Mouse (Mus musculus): ENCODE data around the gene Nfe2l2. TPM values are rescaled to one million over a fixed set of nuclear protein-coding genes. Genes with fewer than 3 reads are reported as not detected.
"Not testable (repeated sequence)": the region's sequence is repeated elsewhere in the genome, so short reads cannot be mapped to it uniquely, and the experiment has no call there.

The Nfe2l2 gene
- polyA plus RNA-seq, 1 experiment = 57.4 TPM

DNA sequence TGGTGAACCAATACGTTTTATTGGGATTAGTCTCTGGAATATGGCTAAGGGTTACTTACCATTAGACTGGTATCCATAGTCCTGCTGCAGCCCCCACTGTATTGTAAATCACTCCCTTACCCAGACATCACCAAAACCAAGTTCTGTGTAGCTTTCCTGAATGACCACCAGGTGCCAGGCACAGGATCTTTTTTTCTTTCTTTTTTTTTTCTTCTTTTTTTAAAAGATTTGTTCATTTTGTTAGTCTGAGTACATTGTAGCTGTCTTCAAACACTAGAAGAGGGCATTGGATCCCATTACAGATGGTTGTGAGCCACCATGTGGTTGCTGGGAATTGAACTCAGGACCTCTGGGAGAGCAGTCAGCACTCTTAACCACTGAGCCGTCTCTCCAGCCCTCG lies 8.6 kb upstream of the Nfe2l2 start:
- DNase-seq (ENCODE audit: low read depth) = no peak

DNA sequence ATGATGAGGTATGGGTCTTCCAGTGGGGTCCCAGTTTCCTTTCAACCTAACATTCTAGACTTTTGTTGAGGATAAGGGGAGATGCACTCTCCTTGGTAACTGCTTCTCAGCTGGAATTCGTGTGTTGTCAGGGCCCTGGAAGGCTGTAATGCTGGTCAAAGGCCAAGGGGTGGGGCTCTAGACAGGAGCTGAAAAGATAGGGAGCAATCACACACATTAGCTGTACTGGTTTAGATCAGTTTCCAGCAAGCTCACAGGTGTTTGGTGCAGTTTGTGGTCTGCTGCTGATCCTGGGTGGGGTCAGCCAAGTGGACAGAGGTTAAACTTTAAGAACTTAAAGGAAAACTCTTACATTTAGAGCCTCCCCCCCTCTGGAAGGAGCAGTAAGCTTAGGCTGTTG lies 3.0 kb upstream of the Nfe2l2 start:
- no peak for DNase-seq (ENCODE audit: low read depth)

DNA sequence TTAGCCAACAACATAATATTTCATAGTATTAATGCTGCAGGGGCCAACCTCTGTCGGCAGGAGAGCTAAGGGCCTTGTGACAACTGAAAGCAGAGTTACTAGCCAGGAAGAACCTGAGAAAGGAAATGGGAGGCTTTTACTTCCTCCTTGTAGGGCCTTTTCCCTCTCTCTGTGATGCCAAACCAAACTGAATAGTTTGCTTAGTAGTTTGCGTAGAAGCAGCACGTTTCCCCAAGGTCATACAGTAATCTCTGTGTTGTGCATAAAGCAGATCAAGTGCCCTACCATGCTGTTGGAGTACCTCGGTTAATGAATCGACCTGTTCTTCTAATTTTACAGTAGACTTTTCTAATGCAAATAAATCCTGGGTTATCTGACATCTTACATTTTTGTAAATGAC lies 2.0 kb upstream of the Nfe2l2 start:
- no peak for DNase-seq (ENCODE audit: low read depth)

DNA sequence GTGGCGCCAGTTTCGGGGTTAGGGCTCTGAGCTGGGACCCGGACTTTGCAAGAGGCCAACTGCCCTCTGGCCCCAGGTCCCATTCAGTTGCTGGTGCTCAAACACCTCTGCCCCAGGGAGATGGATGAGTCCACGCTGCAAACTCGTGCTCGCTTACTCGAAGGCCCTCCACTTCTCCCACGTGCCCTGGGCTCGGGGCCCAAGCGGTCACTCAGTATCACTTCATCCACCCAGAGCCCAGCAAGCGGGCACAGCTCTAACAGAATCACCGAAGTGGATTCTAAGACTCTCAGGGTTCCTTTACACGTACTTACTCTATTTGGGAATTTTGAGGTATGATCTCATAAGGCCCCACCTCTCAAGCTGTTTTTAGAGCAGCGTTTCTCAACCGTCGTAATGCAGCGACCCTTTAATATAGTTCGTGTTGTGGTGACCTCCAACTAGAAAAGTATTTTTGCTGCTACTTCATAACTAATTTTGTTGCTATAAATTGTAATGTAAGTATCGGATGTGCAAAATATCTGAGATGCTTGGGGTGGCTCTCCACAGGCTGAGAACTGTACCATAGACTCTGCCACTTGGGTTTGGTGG lies 816 bp upstream of the Nfe2l2 start:
- no peak for DNase-seq (ENCODE audit: low read depth)

DNA sequence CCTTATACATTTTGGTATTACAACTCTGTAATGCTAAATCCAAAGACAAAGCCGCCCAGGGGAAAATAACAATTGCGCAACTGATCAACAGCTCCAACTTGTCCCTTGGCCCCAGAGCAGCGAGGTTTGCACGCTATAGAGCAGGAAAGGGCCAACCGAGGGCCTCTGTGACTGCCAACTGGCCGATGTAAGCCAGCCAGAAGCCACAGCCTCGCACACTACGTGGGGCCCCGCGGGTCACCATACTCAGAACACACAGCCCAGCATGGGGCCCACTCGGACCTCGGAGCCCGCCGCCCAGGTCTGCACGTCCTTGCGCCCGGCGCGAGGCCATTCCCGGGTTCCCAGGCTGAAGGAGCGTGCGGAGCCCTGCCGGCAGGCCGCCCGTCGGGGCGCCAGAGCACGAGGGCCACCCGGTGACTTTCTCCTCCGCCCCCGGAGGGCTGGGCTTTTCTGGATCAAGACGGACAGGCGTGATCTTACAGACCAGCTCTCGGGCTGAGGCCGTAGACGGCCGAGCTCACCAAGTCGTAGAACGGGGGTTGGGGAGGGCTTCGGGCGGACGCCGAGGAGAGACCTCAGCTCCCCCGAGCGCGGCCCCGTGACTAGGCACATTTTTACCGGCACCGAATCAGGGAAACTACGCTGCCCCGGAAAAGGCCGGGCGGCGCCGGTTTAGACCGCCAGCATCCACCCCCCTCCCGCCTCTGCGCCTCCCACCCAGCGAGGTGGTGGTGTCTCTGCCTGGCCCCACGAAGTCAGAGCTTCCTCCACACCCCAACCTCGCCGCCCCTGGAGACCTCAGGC lies 863 bp downstream of the Nfe2l2 start:
- peak; percentile 96 for DNase-seq (ENCODE audit: low read depth)

DNA sequence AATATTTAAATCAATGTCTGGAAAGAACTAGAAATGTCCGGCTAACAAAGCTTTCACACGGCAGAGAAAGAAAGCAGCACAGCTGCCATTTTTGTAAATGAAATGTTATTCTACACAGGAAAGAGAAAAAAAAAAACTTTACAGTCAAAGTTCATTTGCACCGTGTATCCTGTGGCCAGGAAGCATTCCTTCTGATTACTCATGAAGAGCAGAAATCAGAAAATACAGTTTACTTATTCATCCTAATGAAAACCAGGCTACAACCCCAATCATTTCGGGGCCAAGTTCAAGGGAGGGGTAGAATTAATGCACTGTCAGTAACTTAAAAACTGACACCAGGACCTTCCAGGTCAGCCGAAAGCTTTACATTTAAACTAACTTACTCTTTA lies 1.9 kb downstream of the Nfe2l2 start:
- no peak for DNase-seq (ENCODE audit: low read depth)

DNA sequence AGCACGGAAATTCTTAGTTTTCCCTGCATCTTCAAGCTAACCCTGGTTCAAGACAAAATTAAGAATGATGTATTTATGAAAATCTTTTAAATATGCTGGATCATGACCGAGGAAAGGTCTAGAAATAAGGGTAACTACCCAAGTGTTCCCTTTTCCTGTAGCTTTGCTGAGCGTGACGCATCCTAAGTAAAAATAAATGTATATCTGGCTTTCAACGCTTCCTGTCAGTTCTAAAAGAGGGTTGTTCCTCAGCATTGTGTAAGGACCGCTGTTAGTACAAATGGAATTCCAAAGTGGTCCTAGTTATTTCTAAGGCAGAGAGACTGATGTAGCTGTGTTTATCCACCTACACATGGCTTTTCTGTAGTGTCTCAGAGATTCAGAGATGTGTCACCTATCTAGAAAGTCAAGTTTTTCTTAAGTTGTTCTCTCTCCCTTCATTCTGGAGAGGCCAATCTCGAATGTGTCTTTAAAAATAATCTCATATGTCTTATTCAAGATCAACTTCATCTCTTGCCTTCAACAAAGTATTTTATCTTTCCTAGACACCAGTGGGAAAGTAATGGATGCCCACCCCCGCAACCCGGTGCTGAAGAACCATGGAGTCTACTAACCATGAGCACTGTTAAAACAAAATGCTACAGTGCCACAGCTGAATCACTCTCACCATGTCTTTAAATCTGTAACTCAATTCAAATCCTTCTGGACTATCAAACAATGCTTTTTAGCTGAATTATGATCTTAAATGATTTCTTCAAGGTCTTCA lies 2.4 kb downstream of the Nfe2l2 start:
- no peak for DNase-seq (ENCODE audit: low read depth)

DNA sequence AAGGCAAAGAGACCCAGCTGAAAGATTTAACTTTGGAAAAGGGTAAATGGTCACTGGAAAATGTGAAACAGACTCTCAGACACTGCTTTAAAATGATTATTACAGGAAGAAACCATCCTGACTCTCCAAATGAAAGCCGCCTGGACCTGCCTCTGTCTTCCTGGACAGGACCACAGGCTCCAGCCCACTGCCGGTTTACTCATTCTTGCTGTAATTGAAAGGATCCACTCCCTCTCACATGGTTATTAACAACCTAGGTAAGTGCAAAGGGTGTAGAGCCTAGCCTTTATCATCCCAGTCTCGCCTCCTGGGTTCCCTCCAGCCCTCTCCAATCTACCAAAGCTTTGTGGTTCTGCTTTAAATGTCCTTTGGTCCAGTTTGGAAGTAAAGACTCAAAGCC lies 3.2 kb downstream of the Nfe2l2 start:
- no peak for DNase-seq (ENCODE audit: low read depth)

DNA sequence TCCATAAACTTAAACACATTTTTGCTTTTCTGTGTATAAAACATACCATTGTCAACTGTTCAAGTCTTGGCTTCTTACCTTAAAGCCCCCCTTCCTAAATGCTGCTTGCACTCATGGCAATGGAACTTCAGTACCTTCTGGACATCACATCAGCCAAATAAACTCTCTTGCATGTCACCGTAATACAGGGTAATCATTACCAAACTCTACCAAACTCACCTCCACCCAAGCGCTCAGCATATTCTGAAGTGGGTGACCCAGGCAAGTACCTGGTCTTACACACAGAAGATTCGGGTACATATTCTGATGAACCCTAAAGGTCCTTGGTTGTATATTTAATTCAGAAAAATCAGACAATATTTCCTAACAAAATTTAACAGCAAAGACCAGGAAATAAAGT lies 3.9 kb downstream of the Nfe2l2 start:
- DNase-seq (ENCODE audit: low read depth) = no peak

DNA sequence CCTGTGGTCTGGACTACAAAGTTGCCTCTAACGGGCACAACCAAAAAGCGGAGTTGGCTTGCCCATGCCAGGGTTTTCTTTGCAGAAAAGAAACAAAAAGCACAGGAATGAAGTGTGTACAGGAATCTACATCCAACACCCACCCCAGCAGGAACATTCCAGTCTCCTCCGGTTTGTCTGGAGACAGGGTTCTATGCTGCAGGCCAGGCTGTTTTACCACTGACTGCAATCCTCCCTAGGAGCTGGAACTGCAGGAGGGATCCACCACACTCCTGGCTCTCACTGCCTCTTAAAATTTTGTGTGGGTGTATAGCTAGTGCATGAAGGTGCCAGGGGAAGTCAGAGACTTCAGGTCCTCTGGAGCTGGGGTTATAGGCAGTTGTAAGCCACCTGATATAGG lies 5.6 kb downstream of the Nfe2l2 start:
- no peak for DNase-seq (ENCODE audit: low read depth)

DNA sequence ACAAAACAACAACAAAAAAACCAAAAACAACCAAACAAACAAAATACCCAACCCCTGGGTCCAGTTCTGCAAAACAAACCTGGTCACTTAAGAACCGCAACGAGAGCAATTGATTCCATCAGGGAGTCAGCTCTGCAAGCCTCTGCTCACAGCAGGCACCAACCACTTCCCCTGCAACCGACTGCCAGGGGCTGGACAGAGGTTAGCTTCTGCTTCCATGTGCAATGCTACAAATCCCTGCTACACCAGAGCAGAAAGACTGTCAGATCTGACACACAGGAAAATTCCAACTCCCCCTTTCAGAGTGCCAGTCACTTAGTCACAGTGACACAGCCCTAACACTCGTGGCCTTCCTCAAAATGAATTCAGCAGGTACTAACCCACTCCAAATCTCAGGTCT lies 6.4 kb downstream of the Nfe2l2 start:
- DNase-seq (ENCODE audit: low read depth) = no peak

DNA sequence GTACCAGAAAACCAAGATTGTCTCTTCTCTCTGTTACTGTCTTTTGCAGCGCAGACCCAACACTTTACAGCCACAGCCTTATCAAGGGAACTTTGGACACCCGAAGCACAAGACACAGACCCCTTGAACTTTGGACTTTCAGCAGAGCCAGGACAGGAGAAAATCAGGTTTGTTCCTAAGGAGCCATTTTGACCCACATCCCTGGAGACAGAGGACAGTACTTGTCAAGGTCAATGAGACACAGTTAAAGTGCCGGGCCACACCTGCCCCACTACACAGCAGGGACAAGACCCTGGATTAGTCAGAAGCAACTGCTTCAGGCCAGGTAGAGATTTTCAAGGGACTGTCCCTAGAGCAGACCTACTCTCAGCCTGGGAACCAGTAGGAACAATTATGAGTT lies 7.2 kb downstream of the Nfe2l2 start:
- no peak for DNase-seq (ENCODE audit: low read depth)

DNA sequence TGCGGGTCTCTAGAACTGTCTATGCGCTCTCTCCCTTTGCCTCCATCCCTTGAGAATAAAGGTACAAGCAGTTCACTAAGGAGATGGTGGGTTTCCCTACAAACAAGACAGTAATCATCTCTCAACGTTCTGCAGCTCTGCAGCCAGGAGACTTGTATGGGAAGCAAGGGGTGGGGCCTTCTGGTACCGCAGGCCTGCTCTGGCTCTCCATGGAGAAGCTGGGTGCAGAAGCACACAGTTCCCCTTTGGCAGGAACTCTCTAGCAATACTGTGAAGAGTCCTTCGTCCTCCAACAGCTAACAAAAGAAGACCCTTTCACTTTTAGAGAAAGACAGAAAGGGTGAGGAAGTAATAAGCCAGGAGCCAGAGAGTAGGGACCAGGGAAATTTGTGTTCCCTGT lies 8.1 kb downstream of the Nfe2l2 start:
- no peak for DNase-seq (ENCODE audit: low read depth)

DNA sequence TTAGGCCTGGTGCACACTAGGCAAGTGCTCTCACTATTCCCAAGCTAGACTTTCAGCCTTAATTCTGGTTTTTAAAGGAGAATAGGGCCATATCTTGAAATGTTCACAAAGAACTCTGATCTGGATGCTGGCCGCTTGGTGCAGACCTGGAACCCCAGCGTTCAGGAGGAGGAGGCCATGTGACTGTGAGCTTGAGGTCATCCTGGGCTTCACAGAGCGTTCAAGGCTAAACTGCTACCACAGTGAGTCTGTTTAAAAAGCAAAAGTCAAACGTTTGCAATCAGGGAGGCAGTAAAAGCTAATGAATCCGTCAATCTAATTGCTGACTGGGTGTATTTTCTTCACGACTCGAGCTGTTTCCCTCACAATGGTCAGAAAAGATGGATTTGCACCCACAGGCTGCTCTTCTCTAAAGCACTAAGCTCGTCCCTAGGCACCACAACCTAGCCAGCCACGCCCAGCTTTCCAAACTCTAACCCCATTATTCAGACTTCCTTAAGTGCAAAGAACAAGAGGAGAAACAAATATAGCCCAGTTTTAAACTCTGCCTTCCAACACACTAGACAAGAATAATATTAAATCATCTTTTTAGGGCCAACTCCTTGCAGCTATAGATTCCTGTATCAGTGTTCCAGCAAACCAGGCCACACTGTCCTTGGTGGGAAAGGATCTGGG lies 8.6 kb downstream of the Nfe2l2 start:
- no peak for DNase-seq (ENCODE audit: low read depth)

DNA sequence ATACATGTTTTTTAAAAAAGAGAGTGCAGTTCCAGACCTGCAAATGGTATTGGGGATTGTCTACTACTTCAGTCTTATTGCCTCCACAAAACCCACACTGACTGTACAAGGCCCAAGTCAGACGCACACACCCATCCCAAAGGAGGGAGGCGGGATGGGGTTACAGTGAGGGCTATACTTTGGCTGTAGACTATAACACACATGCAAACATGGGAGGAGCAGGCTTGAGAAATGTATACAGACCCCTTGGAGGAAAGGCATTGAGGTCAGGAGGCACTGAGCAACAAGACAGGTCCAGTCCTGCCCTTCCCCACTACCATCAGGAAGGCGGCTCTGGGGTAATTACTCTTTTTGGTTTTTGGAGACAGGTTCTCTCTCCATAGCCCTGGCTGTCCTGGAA lies 9.5 kb downstream of the Nfe2l2 start:
- DNase-seq (ENCODE audit: low read depth) = not testable (repeated sequence)

DNA sequence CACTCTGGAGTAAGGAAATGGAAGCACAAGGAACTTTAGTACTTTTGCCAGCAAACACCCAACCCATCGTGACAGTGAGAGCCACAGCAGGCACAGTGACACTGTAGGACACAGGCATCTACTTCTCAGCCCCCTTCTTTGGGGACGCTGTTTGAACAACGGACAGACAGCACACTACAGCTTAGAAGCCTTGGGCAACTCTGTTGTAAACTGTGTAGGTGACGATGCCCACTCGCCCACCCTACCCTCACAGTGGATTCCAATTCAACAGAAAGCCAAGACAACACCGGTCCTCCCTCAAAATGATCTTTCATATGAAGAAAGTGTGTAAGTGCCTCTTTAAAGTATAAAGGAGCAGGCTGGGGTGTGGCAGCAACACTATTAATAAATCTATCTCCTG lies 12.1 kb downstream of the Nfe2l2 start:
- no peak for DNase-seq (ENCODE audit: low read depth)

DNA sequence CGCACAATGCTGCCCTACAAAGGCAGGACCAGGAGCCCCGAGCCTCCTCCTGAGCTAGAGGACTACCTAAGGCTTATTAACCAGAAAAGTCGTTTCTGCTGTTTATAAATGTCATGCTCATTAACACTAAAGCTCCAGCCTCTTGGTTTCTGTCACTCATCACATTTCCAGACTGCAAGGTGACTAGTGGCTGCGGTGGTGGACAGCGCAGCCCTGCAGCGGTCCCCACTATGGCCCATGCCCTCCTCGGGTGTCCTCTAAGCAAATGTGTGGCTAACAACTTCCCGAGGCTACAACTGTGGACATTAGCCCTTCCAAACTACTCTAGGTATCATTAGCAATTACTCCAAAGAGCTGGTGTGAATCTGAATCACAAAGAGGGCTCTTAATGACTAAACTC lies 13.1 kb downstream of the Nfe2l2 start:
- DNase-seq (ENCODE audit: low read depth) = no peak

DNA sequence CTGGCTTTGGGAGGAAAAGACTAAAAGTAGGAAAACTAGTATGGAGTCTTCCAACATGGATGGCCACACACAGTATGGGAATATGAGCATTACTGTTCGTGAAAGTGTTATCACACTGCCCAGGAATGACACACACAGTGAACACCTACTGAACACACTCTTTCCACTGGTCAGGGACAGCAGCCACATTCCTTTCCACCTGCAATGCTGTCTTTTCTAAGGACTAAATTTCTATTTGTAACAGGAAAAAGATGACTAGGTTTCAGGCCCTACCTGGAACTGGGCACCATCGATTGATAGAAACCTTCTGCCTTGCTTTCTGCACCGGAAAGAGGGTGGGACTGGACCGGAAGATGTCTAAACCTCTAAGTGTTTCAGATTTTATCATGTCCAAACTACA lies 13.8 kb downstream of the Nfe2l2 start:
- no peak for DNase-seq (ENCODE audit: low read depth)

DNA sequence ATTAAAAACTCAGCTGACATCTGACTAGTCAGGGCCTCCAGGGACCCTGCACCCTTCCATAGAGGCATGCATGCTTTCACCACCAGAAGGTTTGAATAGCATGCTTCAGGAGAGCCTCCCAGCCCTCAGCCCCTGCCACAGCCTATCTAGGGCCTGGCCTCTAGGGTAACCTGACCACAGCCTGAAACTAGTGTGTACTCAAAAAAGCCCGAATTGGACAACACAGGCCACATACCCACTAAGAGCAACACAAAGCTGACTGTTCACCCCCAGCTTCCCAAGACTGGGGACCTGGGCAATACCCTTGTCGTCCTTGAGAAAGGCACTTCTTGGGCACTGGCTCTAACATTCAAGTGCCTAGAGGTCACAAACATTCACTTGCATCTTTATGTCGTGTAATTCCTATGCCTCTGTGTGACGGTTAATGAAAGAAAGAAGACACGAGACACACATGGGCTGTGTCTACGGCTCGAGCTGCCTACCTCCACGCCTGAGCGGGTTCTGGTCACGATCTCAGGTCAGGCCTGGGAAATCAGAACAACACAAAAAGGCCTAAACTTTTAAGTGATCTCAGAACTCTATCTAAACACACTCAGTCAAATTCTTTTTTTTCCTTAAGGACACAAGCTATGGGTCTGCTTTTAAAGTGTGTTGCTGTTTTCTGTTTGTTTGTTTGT lies 14.8 kb downstream of the Nfe2l2 start:
- no peak for DNase-seq (ENCODE audit: low read depth)

DNA sequence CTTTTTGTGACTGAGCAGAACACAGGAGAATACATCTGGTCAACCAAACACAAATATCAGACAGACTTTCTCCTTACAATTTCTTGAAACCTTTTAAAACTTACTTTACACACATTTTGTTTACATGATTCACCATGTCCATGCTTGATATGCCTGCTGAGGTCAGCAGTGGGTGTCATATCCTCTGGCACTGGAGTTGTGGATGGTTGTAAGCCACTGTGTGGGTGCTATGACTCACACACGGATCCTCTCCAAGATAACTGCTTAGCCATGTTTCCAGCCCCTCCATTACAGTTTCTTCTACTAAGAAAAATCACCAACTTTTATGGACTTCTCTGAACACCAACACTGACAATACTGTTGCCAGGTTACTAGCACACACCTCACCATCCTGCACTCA lies 15.5 kb downstream of the Nfe2l2 start:
- DNase-seq (ENCODE audit: low read depth) = no peak

DNA sequence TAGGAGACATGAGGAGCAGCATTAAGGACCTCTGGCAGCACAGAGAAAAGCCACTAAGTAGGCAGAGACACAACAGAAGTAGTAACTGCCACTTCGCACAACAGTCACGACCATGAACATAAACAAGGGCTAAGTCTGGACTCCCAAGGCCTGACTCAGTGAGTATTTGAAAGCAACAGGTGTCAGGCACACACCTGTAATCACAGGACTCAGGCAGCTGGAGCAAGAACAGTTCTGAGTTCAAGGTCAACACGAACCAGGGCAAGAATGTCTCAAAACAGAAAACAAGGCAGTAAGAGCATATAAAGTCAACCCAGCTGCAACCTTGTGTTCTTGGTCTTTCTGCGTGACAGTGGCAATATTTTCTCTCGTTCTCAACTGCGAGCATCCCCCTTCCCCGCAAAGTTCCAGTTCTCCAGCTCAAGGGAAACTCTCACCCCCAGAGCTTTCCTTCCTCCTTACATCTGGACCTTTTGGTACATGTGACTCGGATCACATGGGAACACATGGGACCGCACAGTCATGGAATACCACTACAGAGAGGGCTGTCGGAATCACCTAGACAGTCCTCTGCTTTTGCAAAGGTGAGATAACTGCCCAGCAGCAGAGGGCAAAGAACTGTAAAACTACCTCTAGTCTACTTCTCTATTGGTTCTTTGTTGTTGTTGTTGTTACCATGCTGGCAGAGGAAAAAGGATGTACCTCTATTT lies 17.2 kb downstream of the Nfe2l2 start:
- DNase-seq (ENCODE audit: low read depth) = no peak
